Mouse (Mus musculus) CD4-positive, CD25-positive, alpha-beta regulatory T cell, adult 4 months (primary cell): ENCODE results near the gene Zkscan1. TPM values are rescaled to one million over a fixed set of nuclear protein-coding genes. Genes with fewer than 3 reads are reported as not detected.
"Not testable (repeated sequence)": the region's sequence is repeated elsewhere in the genome, so short reads cannot be mapped to it uniquely, and the experiment has no call there.

ENCODE experiments used
- ATAC-seq: one replicate; pipeline ENCODE4 v1.8.0; 2017
- polyA plus RNA-seq, 2 experiments: library from polyadenylated mRNA; unstranded; fragments of 100-300 nt; shearing (Covaris generic); gene quantifications; one replicate each; pipeline ENCODE4 v1.2.1; 2017

Zkscan1 gene
- 10 to 100 TPM in 1 of 2 experiments, 1 to 10 TPM in 1; 9.2 to 13.0 TPM for polyA plus RNA-seq

- peak; percentile 100 for ATAC-seq
Observed at GRCm38 (mm10) chr5:138084996-138085395, at the start of gene Zkscan1. Zkscan1 (plus strand) TSS chr5:138085084.

- not testable (repeated sequence) for ATAC-seq
Observed at GRCm38 (mm10) chr5:138052894-138053293, 32.0 kb upstream of the Zkscan1 start, which contains the start of gene Smok3c. Smok3c (plus strand) TSS chr5:138053194.

- no peak for ATAC-seq
Observed at GRCm38 (mm10) chr5:138073803-138074202, 11.1 kb upstream of the Zkscan1 start.

- no peak for ATAC-seq
Observed at GRCm38 (mm10) chr5:138075684-138076083, 9.2 kb upstream of the Zkscan1 start.

DNA sequence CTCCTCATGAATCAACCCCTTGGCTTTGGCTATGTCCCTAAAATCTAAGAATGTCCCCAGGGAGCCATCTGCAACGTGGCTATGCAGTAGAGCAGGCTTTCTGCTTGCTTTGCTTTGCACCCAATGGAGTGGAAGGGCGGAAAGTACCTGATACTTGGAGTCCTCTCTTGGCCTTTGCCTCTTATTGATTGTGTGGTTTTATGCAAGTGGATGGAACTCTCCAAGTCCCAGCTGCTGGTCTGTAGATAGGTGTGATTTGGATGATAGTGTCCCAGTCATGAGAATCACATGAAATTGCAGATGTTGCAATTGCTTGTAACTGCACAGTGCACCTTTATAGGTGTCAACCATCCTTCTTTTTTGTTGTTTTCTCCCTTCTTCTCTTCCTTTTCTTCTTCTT lies 8.7 kb upstream of the Zkscan1 start:
- ATAC-seq, result no peak

DNA sequence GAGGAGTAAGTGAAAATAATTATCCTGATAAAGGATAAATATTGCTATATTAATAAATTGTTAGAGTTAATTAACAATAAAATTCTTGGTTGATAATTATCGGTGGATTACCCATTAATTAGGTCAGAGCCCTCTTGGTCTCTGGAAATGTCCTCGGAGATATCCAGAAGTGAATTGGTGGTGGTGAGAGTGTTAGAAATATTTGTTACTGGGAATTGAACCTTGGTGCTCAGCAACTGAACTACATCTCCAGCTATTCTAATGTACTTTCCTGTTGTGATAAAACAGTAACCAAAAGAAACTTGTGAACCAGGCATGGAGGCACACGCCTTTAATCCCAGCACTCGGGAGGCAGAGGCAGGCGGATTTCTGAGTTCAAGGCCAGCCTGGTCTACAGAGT lies 4.4 kb upstream of the Zkscan1 start:
- no peak for ATAC-seq

DNA sequence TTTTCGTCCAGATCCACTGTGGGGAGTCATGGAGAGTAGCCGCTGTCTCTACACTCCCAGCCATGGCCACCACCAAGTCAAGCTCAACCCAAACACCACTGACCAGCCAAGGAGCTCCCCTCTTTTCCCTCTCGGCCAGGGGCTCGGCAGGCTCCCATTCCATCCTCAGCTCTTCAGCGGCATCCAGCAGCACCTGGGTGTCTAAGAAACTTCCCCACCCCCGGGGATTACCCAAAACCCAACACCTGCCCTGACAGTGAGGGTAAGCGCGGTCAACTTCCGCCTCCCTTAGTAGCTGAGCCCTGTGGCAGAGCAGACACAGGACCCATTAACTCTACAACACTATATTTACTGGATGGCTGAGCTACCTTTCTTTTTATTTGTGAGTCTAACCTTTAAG lies 3.4 kb upstream of the Zkscan1 start:
- ATAC-seq, result no peak

DNA sequence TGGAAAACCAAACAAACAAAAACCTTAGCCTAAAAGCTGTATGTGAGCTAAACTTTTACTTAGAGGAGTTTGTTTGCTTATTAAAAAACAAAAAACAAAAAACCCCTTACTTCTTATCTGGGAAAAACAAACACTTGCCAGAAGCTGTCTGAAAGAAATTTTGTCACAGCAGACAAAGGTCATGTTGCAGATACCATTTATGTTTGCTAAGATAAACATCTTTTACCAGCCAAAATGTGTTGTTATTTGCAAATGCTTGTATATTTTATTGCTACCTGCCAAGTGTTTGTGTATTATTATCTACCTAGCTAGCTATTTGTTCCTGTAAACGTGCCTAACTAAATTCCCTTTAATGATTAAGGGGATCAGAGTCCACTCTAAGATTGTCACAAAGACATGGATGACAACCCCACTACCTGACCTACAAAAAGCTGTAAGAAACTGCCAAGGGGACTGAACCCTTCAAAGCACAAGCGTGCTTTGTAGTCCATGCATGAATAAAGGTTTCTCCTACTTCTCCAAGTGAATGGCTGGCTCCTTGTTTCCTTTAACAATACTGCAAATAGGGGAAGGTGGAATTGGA lies 1.5 kb upstream of the Zkscan1 start:
- ATAC-seq, result no peak

GRCm38 (mm10) chr5:138083936-138084335 lies 948 bp upstream of the Zkscan1 start:
- no peak for ATAC-seq

DNA sequence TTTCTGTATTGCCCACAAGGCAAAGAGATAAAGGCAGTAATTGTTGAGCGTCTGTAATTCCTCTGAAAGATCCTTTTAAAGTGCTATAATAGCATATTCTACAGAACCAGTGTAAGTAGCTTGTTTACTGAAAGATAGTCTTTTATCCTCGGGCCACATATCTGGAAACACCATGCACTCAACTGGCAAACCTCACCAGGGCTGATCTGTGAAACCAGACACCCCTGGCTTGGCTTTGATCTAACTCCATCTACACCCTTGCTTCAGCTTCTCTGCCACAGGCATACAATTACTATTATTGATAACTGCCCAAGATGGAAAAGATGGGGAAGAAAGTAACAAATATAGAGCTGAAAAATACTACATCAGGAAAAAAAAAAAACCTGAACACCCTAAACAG lies 377 bp upstream of the Zkscan1 start:
- ATAC-seq, result no peak

GRCm38 (mm10) chr5:138085421-138085911 lies 582 bp downstream of the Zkscan1 start:
- peak; percentile 61 for ATAC-seq

- ATAC-seq, result no peak
Observed at GRCm38 (mm10) chr5:138086842-138087241, 2.0 kb downstream of the Zkscan1 start.

DNA sequence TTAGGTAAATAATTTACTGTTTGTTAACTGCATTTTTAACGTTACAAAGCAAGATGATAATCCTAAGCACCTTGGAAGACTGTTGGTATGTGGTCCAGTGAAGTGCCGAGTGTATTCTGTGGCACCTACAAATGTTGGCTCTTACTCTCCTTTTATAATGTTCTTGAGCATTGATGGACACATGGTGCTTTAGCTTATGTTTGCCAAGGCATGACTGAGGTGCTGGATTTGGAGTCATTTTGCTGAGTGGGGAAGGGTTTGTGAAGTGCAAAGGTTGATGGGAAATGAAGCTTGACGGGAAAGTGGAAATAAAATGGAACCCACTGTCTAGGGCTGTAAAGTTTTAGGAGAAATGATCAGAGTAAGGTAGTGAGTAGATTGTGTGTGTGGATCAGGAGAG lies 3.5 kb downstream of the Zkscan1 start:
- ATAC-seq, result no peak

- no peak for ATAC-seq
Observed at GRCm38 (mm10) chr5:138089108-138089551, 4.2 kb downstream of the Zkscan1 start.

DNA sequence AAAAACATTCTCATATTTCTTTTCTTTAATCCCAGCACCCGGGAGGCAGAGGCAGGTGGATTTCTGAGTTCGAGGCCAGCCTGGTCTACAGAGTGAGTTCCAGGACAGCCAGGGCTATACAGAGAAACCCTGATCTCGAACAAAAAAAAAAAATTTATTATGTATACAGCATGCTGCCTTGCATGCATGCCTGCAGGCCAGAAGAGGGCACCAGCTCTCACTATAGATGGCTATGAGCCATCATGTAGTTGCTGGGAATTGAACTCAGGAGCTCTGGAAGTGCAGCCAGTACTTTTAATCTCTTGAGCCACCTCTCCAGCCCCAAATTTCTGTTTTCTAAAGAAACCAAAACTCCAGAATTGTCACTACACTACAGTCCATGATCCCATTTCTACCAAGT lies 5.4 kb downstream of the Zkscan1 start:
- ATAC-seq, result no peak

GRCm38 (mm10) chr5:138090737-138091136 lies 5.9 kb downstream of the Zkscan1 start:
- no peak for ATAC-seq

GRCm38 (mm10) chr5:138092771-138093170 lies 7.9 kb downstream of the Zkscan1 start:
- ATAC-seq, result no peak

DNA sequence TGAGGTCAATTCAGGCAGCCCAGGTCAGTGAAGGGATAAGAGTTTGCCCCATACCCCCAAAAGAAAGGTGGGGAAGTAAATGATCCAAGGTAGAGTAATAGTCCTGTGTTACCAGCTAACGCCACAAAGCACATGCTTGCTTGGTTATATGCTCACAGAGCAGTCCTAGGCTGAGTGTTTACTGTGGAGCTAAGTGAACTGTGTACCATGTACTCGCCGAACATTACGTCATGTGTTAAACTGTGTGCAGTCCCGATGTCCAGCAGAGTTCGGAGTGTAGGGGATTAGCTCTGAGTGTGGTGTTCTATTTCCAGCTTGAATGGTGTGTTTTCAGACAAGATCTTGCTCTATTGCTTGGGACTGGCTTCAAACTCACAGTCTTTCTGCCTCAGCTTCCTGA lies 9.6 kb downstream of the Zkscan1 start:
- no peak for ATAC-seq

DNA sequence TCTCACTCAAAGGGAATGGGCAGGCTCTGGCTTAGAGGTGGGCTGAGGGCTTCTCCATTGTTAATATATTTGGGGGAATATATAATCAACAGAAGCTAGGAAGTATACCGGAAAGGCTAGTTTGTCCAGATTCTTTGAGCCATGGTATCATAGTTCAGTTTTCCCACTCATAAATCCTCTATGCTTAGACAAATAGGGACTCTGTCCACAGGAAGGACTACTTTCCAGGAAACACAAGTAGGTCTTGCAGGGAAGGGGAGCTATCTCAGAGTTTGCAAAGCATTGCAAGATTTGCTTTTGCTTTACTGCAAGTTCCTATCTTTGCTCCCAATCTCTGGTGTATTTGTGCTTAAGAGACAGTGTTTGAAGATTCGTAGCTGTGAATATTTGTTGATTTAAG lies 20.1 kb downstream of the Zkscan1 start:
- ATAC-seq, result no peak

- ATAC-seq, result no peak
Observed at GRCm38 (mm10) chr5:138107130-138107529, 22.2 kb downstream of the Zkscan1 start.

DNA sequence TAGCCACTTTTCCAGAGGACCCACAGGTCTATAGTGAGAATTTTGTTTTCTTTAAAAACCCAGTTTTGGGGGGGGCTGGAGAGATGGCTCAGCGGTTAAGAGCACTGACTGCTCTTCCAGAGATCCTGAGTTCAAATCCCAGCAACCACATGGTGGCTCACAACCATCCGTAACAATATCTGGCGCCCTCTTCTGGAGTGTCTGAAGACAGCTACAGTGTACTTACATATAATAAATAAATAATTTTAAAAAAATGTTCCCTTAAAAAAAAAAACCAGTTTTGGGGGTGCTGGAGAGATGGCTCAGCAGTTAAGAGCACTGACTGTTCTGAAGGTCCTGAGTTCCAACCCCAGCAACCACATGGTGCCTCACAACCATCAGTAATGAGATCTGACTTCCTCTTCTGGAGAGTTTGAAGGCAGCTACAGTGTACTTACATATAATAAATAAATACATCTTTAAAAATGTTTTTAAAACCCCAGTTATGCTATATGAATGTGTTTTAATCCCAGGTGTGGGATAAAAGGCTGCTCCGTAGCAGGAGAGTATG lies 25.0 kb downstream of the Zkscan1 start:
- ATAC-seq, result not testable (repeated sequence)

GRCm38 (mm10) chr5:138116255-138117198 lies 31.6 kb downstream of the Zkscan1 start, which contains the start of gene Zscan21:
Zscan21 (plus strand) TSS chr5:138116903.
- ATAC-seq, result peak; percentile 100
